Comparison of ENCODE assay signal across 25 mouse cellular contexts in genomic region chr4:53082451-53082850, GRCm38 (mm10).
DNase-seq lines count a peak whose midpoint lies in the region; ATAC-seq lines count a peak whose summit lies in the region.
"Had no signal": no experiment of that assay in that cellular context is flagged by ENCODE, and none has a peak within 500 bp of the region (broad histone marks: within the 10 kb centered on the region; RNA-seq: fewer than 3 reads in every experiment).

No protein-coding gene starts in this region.

- intact Hi-C loops in heart, postnatal 36 days (cut with DNase I), result no loop called here

- no peaks in the 10 kb centered on the region for H3K27me3 ChIP-seq in kidney, embryonic 14.5 days (ENCODE audit: control insufficient read depth, insufficient read depth, low read length)
- H3K27me3 ChIP-seq in neural tube, embryonic 13.5 days, result no peaks in the 10 kb centered on the region
- H3K27me3 ChIP-seq in neural tube, embryonic 15.5 days (replicated peaks), result no peaks in the 10 kb centered on the region
- H3K27me3 ChIP-seq: embryonic facial prominence, embryonic 12.5 days; embryonic facial prominence, embryonic 15.5 days; heart, embryonic 13.5 days; hindbrain, embryonic 13.5 days had no signal

- no peaks in the 10 kb centered on the region for H3K4me1 ChIP-seq in kidney, embryonic 14.5 days (ENCODE audit: control insufficient read depth, insufficient read depth, low read length)
- no peaks in the 10 kb centered on the region for H3K4me1 ChIP-seq in neural tube, embryonic 13.5 days (replicated peaks)
- no peaks in the 10 kb centered on the region for H3K4me1 ChIP-seq in neural tube, embryonic 15.5 days
- H3K4me1 ChIP-seq: embryonic facial prominence, embryonic 12.5 days; embryonic facial prominence, embryonic 15.5 days; heart, embryonic 13.5 days; hindbrain, embryonic 10.5 days; hindbrain, embryonic 13.5 days had no signal

- WGBS in kidney, embryonic 14.5 days, result 82% methylated on average over 7 of the region's 7 CpGs
- WGBS in neural tube, embryonic 13.5 days, result 54% methylated on average over 7 of the region's 7 CpGs
- WGBS in neural tube, embryonic 15.5 days, result 67% methylated on average over 7 of the region's 7 CpGs

- H3K36me3 ChIP-seq in kidney, embryonic 14.5 days (ENCODE audit: control insufficient read depth, insufficient read depth, low read length), result no peaks in the 10 kb centered on the region
- H3K36me3 ChIP-seq in neural tube, embryonic 13.5 days, result peaks cover 53% of the 10 kb centered on the region
- H3K36me3 ChIP-seq in neural tube, embryonic 15.5 days, result peaks cover 15% of the 10 kb centered on the region

- H3K4me3 ChIP-seq in kidney, embryonic 14.5 days (ENCODE audit: low read length), result no peak overlapping the region
- H3K4me3 ChIP-seq in neural tube, embryonic 13.5 days, result no peak overlapping the region
- H3K4me3 ChIP-seq in neural tube, embryonic 15.5 days (replicated peaks), result no peak overlapping the region
- H3K4me3 ChIP-seq: embryonic facial prominence, embryonic 12.5 days; embryonic facial prominence, embryonic 15.5 days; heart, adult 2 months; heart, embryonic 13.5 days; hindbrain, embryonic 10.5 days; hindbrain, embryonic 13.5 days had no signal

- ATAC-seq in kidney, embryonic 14.5 days (ENCODE audit: low FRiP score, low TSS enrichment), result no peak
- no peak for ATAC-seq in neural tube, embryonic 13.5 days (ENCODE audit: low read depth)
- no peak for ATAC-seq in neural tube, embryonic 15.5 days (ENCODE audit: low FRiP score)
- ATAC-seq: CD4-positive, CD25-positive, alpha-beta regulatory T cell, adult 4 months; forebrain, embryonic 14.5 days; forebrain, postnatal 0 days; hindbrain, postnatal 0 days; inflammation-experienced regulatory T-cells, adult 6 months; intestine, embryonic 16.5 days had no signal

- H3K4me2 ChIP-seq in kidney, embryonic 14.5 days (replicated peaks; ENCODE audit: low read depth, low read length), result no peak overlapping the region
- no peak overlapping the region for H3K4me2 ChIP-seq in neural tube, embryonic 13.5 days
- no peak overlapping the region for H3K4me2 ChIP-seq in neural tube, embryonic 15.5 days
- H3K4me2 ChIP-seq: embryonic facial prominence, embryonic 12.5 days; embryonic facial prominence, embryonic 15.5 days; heart, embryonic 13.5 days; hindbrain, embryonic 13.5 days had no signal

- H3K27ac ChIP-seq in kidney, embryonic 14.5 days (ENCODE audit: low read depth, low read length), result no peak overlapping the region
- H3K27ac ChIP-seq in neural tube, embryonic 13.5 days (replicated peaks), result 0 out of 2 replicates have a peak overlapping the region, but pooled peaks have one; percentile 43
- no peak overlapping the region for H3K27ac ChIP-seq in neural tube, embryonic 15.5 days (replicated peaks)
- H3K27ac ChIP-seq: embryonic facial prominence, embryonic 12.5 days; embryonic facial prominence, embryonic 15.5 days; heart, adult 2 months; heart, embryonic 13.5 days; hindbrain, embryonic 10.5 days; hindbrain, embryonic 13.5 days; hindbrain, postnatal 0 days had no signal

- peak; percentile 96 for DNase-seq in heart, adult 11 months
- DNase-seq in heart, postnatal 36 days, result no peak
- DNase-seq in kidney, adult 11 months, result peak; percentile 19
- DNase-seq in skeletal muscle tissue, adult 2 months (ENCODE audit: low read depth, low spot score), result peak; percentile 59
- DNase-seq in cerebellum, postnatal 10 days, result no peak
- DNase-seq: adrenal gland, adult 8-10 months; adrenal gland, postnatal 25 days; cerebellum, adult 18-20 months; cerebellum, adult 9-10 months; cerebellum, postnatal 25 days; forebrain, postnatal 0 days had no signal

- no peak overlapping the region for H3K9ac ChIP-seq in kidney, embryonic 14.5 days (ENCODE audit: low read depth, low read length)
- H3K9ac ChIP-seq in neural tube, embryonic 13.5 days, result no peak overlapping the region
- H3K9ac ChIP-seq in neural tube, embryonic 15.5 days (replicated peaks), result no peak overlapping the region
- H3K9ac ChIP-seq: embryonic facial prominence, embryonic 12.5 days; embryonic facial prominence, embryonic 15.5 days; forebrain, postnatal 0 days; heart, embryonic 13.5 days; hindbrain, embryonic 13.5 days had no signal

- no peaks in the 10 kb centered on the region for H3K9me3 ChIP-seq in kidney, embryonic 14.5 days (ENCODE audit: control insufficient read depth, low read length)
- no peaks in the 10 kb centered on the region for H3K9me3 ChIP-seq in neural tube, embryonic 13.5 days
- H3K9me3 ChIP-seq in neural tube, embryonic 15.5 days (replicated peaks), result no peaks in the 10 kb centered on the region
- H3K9me3 ChIP-seq: embryonic facial prominence, embryonic 12.5 days; embryonic facial prominence, embryonic 15.5 days; heart, embryonic 13.5 days; hindbrain, embryonic 10.5 days; hindbrain, embryonic 13.5 days had no signal

Comparison
In these comparisons a context has a peak if more than half of its experiments do, and no peak if none do; other contexts are left out.
1. DNase-seq: peak in heart, adult 11 months (single experiment), kidney, adult 11 months (single experiment) and skeletal muscle tissue, adult 2 months (single experiment); none in heart, postnatal 36 days (0 of 2) and cerebellum, postnatal 10 days (0 of 2).